Mouse (Mus musculus) cerebral cortex, adult 2 months (tissue): ENCODE data around the gene Gm45799.

ENCODE experiments used
- WGBS: fragments of 180-500 bp; shearing (Covaris S2); methylation state at CpG from one replicate; pipeline ENCODE4 v1.1.7; 2018; 5-methylcytosine and 5-hydroxymethylcytosine counted together

Gene Gm45799

DNA sequence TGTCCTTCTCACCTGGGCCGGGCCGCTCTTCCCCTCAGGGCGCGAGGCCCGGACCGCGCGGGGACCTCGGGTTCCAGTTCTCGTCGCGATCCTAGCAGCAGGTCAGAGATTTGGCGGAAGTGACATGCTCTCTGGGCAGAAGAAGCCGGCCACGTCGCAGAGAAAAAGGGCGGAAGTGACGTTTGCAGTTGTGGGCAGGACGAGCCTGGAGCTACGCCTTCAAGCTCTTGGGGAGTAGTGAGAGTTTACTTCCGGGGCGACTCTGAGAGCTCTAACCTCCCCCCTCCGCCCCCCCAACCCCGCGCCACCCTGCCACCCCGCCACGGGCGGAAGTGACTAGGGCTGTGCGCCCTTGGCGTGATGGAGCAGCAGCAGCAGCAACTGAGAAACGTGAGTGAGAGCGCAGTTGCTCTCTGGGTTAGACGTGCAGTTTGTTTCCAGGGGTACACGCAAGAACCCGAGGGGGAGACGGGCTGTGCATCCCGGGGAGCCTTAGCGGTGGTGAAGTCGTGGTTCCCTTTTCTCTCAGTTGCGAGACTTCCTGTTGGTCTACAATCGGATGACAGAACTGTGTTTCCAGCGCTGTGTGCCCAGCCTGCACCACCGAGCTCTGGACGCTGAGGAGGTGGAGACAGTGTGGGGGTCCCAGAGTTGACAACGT lies at the start of gene Gm45799, which contains the start of gene Arfip2:
Gene Gm45799, plus strand, starts transcription at position 320 of the 661 bp plus-strand sequence.
Gene Arfip2, minus strand, starts transcription at position 184 of the 661 bp plus-strand sequence.
- WGBS = under 1% methylated on average over 45 of the region's 45 CpGs

DNA sequence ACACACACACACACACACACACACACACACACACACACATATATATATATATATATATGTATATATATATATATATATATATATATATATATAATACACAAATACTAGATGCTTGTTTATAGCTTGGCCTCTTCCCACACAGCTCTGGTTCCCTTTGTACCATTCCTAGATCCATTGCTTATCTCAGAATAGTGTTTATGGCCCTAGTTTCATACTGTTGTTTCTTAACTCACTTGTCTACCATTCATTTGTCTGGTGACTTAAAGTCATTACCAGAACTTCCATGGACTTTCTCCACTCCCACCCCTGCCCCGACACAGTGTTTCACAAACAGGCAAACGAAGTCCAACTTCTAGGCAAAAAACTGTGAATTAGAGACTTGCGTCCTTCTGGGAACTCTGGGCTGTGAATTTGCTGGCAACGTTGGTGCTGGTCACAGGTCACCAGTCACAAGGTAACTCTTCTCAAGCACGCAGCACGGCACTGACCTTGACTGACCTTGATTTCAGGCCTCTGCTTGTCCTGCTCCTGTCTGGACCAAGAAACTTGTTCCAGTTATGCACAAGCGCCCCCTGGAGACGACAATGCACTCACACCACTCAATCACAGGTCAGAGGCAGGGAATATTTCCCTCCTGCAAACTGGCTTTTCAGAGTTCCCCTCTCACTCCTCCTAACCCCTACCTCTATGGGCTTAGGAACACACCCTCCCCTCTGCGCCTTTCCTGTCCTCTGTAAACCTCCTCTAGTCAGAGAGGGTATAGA lies 37.3 kb upstream of the Gm45799 start:
- WGBS = 42% methylated on average over 9 of the region's 9 CpGs

DNA sequence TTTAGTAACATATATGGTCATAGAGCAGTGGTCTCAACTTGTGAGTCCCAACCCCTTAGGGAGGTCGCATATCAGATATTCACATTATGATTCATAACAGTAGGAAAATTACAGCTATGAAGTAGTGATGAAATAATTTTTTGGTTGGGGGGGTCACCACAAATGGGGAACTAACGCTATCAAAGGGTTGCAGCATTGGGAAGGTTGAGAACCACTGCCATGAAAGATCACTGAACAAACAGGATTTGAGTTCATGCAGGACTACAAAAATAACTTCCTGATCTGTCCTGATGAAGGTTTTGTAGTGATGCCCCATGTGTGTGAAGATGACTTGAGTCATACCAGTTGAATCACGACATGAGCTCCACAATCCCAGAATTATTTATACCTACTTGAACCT lies 31.9 kb upstream of the Gm45799 start:
- WGBS = 67% methylated on average over 3 of the region's 3 CpGs

DNA sequence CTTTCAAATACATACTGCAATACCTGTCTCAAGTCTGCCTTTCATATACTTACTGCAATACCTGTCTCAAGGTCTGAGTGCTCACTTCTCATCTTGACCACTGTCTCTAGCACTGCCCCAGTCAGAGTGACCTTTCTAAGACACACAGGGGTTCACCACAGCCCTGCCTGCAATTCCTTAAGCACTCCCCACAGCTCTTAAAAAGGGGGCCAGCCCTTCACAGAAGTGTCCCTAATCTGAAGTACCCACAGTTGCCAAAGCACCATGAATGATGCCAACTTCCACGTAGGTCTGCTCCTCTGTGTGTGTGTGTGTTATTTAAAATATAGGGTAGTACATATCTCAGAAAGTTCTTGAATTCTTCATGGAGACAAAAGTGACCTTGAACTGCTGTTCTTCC lies 28.6 kb upstream of the Gm45799 start:
- WGBS = 70% methylated on average over 1 of the region's 1 CpGs

DNA sequence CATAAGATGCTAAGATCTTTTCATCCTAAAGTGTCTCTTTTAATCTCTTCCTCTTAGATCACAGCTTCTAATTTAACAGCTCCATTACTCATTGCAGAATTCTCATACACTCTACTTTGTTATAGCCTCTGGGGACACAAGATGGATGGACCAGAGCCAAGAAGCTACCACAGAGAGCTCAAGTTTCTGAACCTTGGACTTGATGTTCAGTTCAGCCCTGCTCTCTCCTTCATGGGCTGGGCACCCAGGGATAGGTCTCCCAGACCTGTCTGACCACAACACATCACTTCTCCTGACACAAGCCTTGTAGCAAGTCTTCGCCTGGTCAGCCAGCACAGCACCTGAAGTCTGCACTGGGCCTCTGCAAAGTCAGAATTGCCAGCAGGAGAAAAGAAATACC lies 26.0 kb upstream of the Gm45799 start:
- 96% methylated on average over 1 of the region's 1 CpGs for WGBS

DNA sequence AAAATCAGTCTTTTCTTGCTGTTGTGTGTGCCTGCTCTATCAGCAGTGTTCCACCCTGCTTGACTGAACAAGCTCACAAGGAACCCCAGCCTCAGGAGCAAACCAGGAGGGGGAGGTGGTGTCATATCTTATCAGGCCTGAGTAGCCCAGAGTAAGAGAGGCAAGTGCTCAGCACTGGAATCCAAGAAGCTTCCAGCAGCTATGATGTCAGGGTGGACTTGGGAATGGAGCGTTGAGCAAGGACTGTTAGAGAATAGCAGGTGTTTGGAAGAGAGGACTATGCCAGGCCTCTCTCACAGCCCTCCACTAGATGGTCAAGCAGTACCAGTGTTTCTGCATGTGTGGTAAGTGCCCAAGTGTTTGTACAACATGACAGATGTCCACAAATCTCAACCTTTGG lies 24.6 kb upstream of the Gm45799 start:
- 61% methylated on average over 1 of the region's 1 CpGs for WGBS

DNA sequence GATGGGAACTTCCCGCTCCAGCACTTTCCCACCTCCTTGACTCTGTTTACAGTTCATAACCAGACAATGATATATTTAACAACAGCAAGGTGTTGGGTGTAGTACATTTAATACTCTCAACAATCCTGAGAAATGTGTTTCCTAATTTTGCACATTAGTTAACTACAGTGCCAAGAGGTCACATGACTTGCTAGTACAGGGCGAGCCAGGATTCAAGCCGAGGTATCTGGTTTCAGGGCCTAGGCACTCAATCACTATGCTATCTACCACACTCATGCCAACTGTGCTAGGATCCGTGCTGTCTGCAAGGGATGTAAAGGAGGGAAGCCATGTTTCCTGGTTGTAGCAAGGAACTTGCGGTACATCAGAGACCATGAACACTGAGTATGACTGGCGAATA lies 23.8 kb upstream of the Gm45799 start:
- 86% methylated on average over 6 of the region's 6 CpGs for WGBS

DNA sequence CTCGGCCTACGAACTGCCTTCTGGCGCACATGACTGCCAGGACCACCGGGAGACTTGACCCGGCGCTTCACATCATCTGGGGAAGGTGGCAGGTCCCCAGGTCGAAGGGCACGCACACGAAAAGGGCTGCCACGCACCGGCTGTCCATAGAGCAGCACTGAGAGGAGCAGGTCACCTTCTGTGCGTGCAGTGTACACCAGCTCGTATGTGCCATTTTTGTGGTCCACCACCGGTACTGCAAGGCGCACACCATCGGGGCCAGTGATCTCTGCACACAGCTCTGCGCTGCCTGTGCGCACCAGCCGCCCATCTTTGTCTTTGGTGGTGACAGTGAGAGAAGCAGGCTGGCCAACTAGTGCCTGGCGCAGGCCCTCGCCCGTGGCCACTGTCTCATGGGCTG lies 22.5 kb upstream of the Gm45799 start:
- 94% methylated on average over 22 of the region's 22 CpGs for WGBS

DNA sequence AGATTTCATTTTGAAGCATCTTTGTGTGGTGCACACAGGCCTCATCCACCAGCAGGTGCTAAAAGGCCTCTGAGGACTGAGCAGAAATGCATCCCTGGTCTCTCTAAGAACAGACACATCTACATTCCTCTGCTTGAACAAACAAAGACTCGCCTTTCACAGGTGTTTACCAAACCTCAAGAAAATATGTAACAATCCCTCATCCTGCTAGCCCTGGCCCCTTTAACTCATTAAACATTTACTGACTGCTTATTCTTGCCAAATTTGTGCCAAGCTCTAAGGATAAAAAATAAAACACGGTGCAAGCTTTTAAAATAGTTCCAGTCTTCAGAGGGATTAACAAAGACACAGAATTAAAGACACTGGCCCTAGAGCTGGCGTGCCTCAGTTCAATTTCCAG lies 20.7 kb upstream of the Gm45799 start:
- 51% methylated on average over 3 of the region's 3 CpGs for WGBS

DNA sequence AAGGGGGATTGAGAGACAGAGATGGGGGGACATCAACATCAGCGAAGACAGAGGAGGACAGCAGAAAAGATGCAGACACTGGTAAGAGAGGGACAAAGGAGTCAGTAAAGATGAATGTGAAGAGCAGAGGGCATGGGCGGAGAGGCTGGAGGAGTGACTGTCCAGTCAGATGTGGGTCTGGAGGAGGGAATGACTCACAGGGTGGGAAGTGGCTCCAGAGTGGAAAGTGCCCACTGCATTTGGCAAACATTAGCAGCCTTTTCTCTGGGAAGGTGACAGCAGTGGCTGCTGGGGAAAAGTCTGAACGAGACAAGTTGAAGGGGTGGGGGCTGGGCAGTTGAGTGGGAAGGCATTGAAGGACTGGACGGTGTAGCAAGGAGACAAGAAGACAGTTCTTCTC lies 19.3 kb upstream of the Gm45799 start:
- WGBS = 57% methylated on average over 4 of the region's 4 CpGs

DNA sequence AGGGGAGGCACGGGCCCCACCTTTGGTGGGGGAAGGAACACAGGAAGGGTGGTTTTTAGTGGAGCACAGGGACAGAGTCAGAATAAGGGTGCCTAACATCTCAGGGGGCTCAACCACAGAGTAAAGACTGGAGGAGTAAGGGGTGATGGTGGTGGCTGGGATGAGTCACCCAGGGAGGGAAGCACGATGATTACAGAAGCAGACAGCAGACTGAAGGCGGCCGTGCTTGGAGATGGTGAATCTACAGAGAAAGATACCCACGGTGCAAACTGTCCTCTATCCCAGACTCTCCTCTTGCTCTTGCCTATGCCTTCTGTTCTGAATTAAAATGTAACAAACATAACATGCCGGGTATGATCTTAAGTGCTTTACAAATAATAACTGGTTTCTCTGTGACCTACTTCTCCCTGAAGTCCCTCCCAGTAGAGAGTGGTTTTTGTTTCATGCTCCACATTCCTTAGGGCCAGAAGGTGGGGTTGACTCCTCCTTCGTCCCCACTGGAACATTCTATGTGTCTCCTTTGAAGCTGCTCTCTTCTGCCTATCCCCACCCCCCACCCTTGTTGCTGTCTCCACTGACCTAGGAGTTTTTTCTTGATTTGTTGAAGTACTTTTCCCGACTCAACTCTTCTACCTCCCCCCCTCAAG lies 18.6 kb upstream of the Gm45799 start:
- 37% methylated on average over 8 of the region's 8 CpGs for WGBS

DNA sequence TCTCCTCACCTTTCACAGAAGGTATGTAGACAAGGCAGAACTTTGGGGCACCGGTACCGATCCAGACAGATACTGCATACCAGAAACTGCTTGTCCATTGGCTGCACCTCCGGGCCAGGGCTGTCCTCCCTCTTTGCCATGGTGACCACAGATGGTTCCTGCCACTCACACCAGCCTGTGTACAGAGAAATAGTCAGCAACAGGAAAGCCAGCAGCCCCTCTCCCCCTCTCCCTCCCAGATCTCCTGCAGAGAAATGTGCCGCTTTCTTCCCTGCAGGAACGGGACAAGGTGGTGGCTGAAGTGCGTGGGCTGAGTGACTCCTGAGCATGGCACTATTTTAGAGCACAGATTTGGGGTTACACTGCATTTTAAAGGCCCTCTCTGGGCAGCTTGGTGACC lies 15.0 kb upstream of the Gm45799 start:
- 56% methylated on average over 6 of the region's 6 CpGs for WGBS

DNA sequence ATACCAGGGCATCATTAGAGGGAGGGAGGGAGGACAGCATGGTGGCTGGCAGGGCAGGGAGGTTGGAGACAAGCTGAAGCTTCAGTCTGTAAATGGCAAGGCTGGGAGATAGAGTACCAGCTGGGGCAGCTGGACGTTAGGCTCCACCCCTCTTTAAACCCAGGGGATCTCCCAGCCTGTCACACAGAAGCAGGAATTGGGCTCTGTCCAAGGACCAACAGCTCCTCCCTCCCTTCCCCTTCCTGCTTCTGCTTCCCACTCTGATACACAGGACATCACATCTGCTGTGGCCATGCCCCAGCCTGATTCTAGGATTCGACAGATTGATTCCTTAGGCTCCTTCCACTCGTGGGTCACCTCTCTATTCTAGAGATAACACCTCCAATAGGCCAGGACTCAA lies 11.7 kb upstream of the Gm45799 start:
- WGBS = 19% methylated on average over 3 of the region's 3 CpGs

DNA sequence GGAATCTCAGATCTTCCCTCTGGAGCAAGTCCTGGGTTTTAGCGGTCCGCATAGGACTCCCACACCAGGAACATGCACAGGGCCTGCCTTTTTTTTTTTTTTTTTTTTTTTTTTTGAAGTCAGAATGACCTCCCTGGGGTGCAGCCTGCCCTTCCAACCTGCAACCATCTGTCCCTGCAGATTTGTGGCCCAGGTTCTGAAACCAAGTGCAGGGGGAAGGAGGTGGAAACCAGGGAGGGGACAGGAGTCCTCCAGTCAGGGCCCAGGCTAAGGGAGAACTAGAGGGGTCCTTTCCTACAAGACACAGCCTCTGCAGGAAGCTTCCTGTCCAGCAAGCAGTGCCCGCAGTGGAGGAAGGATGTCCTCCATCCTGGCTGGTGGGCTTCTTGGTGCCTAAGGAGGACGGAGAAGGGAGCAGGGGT lies 7.8 kb upstream of the Gm45799 start:
- WGBS = 9% methylated on average over 4 of the region's 4 CpGs

DNA sequence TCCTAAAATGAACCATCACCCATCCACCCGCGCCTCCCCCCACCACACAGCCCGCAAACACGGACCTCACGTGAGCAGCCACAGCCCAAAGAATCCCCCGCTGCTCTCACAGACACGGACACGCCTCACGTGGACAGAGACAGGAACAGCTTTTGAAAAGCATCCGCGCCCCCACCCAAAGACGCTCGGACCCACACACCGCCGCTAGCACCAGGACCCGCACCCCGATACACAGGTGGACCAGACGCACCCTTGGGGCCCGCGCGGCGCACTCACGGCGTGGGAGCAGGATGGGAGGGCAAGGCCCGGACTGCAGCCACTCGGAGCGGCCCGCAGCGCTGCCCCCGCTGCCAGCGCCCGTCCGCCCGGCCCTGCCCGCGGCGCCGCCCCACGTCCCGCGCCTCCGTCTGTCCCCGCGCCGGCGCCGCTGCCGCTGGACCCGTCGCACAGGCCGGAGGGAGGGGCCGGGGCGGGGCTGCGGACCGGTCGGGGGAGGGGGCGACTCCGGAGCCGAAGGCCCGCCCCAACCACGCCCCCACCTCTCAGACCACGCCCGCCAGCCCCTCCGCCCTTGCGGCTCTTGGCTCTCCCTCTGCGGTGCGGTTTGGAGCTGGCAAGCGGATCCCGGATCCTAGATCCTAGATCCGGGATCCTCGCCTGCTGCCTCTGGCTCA lies 7.1 kb upstream of the Gm45799 start, which contains the start of gene Trim3:
Gene Trim3, minus strand, starts transcription at position 445 of the 674 bp plus-strand sequence.
- WGBS = under 1% methylated on average over 68 of the region's 71 CpGs

DNA sequence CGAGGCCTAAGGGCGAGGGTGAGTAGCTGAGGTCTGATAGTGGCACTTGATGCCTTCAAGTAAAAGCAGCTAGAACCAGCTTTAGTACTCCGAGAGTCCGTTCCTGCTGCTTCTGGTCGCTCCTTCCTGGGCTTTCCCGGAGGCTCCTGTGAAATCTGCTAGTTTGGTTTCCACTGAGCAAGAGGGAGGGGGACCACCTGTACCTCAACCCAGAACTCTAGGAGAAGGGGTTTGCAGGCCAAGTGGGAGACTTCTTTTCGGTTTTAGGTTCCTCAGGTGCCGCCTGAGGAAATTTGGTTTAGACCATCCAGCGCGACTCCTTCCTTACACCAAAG lies 6.6 kb upstream of the Gm45799 start:
- 4% methylated on average over 10 of the region's 10 CpGs for WGBS

DNA sequence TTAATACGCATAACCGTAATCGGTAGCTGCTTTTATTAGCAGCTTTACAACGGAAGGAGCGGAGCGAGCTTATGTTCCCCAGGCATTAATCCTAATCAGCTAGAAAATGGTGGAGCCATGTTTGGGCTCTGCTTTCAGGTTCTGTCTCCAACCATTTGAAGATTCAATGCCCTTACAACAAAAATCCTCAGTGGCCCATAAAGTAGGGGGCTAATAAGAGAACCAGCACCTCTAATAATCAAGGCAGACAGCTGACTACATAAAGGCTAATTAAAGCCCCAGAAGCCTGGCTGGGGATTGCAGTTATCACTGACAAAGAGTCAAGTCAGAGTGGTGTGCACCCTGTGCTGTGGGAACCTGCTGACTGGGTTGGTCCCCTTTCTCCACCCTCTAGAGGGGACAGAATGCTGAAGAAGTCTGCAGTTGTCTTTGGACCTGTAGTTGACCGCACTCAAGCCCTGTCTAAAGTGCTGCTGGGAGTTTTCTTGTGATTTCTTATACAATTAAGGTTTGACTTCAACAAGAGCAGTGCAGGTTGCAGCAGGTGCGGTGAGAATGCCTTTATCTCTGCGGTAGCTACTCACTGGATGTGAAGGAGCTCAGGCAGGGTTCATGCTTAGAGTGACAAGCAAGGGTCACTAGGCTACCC lies 6.0 kb upstream of the Gm45799 start:
- WGBS = 47% methylated on average over 9 of the region's 9 CpGs

DNA sequence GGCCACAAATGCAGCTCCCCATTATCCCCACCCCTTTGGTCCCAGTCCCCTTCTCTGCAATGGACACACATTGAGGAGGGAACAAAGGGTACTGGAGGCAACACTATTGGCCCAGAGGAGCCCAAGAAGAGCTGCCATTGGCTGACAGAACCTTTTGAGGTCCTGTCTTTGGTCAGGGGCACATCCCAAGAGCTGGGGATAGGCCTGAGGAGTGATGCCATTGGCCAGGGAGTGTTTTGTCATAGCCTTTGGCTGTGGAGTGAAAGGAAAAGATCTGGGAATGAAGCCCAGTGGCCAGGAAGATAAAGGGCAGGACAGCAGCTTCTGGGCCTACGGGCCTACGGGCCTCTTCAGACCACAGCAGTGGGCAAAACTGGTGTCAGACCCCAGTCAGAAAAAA lies 4.6 kb upstream of the Gm45799 start:
- 80% methylated on average over 2 of the region's 2 CpGs for WGBS

DNA sequence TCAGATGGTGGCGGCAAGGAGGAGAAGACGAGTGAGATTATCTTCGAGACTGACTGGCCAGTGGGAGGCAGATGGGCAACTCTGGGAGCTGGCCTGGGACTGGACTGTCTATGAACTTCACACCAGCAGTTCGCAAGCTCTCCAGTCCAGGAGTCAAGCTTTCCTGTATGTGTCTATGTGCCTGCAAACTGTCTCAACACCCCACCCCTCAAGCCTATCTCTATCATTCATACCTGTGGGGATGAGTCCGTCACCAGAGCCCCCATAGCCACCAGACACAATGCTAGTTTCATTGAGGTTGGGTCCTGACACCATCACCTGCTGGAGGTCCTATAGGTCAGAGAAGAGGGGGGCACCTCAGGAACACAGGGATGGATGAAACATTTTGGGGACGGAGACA lies 1.6 kb upstream of the Gm45799 start:
- 92% methylated on average over 6 of the region's 6 CpGs for WGBS

DNA sequence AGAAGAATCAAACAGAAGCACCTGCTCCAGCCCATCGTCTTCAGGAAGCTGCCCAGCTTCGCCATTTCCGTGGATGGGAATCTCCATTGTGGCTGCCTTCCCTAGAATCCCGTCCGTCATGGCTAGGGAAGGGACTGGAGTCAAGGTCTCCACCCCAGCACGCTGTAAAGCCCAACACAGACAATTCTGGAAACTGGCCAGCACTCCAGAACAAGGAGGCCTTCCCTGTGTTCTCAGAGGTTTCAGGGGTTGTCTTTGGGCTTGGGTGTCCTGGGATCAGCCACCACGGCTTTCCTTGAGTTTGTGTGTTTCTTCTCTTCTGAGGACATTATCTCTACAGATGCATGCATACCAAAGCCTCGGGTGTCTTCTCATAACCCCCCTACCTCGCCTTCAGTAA lies 1.0 kb upstream of the Gm45799 start:
- 58% methylated on average over 9 of the region's 9 CpGs for WGBS

DNA sequence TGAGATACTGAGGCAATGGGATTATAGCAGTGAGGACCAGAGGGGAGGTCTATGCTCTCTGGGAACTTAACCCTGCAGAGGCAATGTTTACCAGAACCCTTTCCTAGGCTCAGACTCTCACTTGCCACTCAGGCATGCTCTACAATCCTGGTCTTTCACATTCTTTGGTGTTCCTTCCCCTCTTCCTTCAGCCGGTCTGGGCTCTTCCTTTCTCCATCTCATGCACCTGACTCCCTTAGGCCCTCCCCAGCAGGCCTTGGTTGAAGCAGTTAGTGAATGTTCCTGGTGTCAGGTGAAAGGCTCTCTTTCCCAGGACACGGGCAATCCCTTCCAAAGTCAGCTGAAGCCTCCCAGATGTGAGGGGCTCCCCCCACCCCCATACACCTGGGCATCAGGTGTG lies 596 bp upstream of the Gm45799 start, which contains the start of gene Timm10b:
Gene Timm10b, plus strand, starts transcription at position 301 of the 400 bp plus-strand sequence.
- WGBS = 4% methylated on average over 2 of the region's 2 CpGs

DNA sequence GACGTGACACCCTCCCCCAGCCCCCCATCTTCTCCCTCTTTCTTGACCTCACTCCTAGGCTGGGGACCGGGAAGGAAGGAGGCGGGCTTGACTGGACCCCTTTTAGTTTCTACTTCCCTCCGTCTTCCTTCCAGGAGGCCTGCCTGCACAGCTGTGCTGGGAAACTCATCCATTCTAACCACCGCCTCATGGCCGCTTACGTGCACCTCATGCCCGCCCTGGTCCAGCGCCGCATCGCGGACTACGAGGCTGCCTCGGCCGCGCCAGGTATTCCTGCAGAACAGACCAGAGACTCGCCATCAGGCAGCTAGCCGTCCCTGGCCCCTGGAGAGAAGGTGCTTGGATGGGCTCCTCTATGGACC lies 523 bp downstream of the Gm45799 start:
- under 1% methylated on average over 18 of the region's 18 CpGs for WGBS
